Comparison of ENCODE assay signal across 8 mouse cellular contexts in the genomic region with DNA sequence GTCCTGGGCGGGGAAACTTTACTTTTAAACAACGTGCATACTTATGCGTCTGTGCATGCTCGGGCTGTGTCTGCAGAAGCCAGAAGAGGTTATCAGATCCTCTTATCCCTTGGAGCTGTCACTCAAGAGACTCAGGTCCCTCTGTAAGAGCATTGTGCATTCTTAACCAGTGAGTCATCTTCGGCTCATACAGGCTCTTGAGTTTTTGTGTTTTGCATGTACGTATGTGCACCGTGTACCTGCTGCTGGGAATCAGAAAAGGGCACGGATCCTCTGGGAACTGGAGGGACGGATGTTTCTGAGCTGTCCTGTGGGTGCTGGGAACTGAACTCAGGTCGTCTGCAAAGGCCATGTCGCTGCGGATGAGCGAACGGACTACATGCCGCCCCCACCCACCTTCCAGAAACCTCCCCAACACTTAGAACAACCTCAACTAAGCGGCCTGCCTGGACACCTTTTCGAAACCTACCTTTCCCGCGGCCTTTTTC. TPM values are rescaled to one million over a fixed set of nuclear protein-coding genes. Genes with fewer than 3 reads are reported as not detected.
A peak's percentile ranks its signal among the peaks of the same experiment; 100 is the strongest.
DNase-seq lines count a peak whose midpoint lies in the region; ATAC-seq and TF ChIP-seq lines count a peak whose summit lies in the region.

No protein-coding gene starts in this region.

- ATAC-seq in liver, embryonic 16.5 days (ENCODE audit: low read depth), result no peak
- ATAC-seq in monocyte, adult 5-6 weeks (replicated peaks; ENCODE audit: insufficient number of reproducible peaks, low FRiP score, low TSS enrichment, poor library complexity, severe bottlenecking), result no peak

- no peak for TF ChIP-seq CTCF in olfactory bulb, adult 2 months (IDR thresholded peaks at IDR 0.05; ENCODE audit: insufficient read depth, low read depth, low read length)

- no peak for TF ChIP-seq POLR2A in olfactory bulb, adult 2 months (IDR thresholded peaks at IDR 0.05; ENCODE audit: insufficient read depth, low read depth, low read length)

- 2% methylated on average over 19 of the region's 19 CpGs for WGBS in liver, embryonic 16.5 days (ENCODE audit: insufficient replicate concordance)
- WGBS in olfactory bulb, adult 2 months, result 4% methylated on average over 19 of the region's 19 CpGs

- peaks cover 14% of the 10 kb centered on the region for H3K4me1 ChIP-seq in liver, embryonic 16.5 days (ENCODE audit: control insufficient read depth, low read depth, low read length)
- H3K4me1 ChIP-seq in olfactory bulb, adult 2 months (ENCODE audit: control insufficient read depth, insufficient read depth, low read length), result peaks cover 2% of the 10 kb centered on the region

- H3K4me3 ChIP-seq in liver, embryonic 16.5 days (ENCODE audit: low read depth, low read length), result peak overlapping the region; percentile 73
- peak overlapping the region; percentile 92 for H3K4me3 ChIP-seq in olfactory bulb, adult 2 months (ENCODE audit: insufficient read depth, low read depth, low read length)

- peaks cover 5% of the 10 kb centered on the region; the same call in 1 of the 2 replicates for H3K27me3 ChIP-seq in liver, embryonic 16.5 days (ENCODE audit: control insufficient read depth, insufficient read depth, low read depth, low read length)

- peak; percentile 34 for DNase-seq in cerebellum, adult 11 months
- no peak for DNase-seq in cerebellum, postnatal 25 days
- DNase-seq in urinary bladder, postnatal 14 days (ENCODE audit: low spot score), result peak; percentile 59
- no peak for DNase-seq in urinary bladder, postnatal 25 days (ENCODE audit: low spot score)
- DNase-seq in heart, postnatal 10 days, result peak; percentile 14 to 30

- H3K9me3 ChIP-seq in liver, embryonic 16.5 days (replicated peaks; ENCODE audit: control insufficient read depth, low read length), result no peaks in the 10 kb centered on the region

- intact Hi-C loops in heart, postnatal 10 days (cut with DNase I), result loop anchor here (1.0 kb wide), 1 partner anchor 42 kb away; no protein-coding TSS in a partner anchor

- peak overlapping the region; percentile 69 for H3K9ac ChIP-seq in liver, embryonic 16.5 days (ENCODE audit: low read depth, low read length)

- H3K4me2 ChIP-seq in liver, embryonic 16.5 days (ENCODE audit: low read depth, low read length), result peak overlapping the region; percentile 87

- peaks cover 10% of the 10 kb centered on the region for H3K36me3 ChIP-seq in liver, embryonic 16.5 days (ENCODE audit: control insufficient read depth, insufficient read depth)

- no peak overlapping the region; the same call in 1 of the 2 replicates for H3K27ac ChIP-seq in liver, embryonic 16.5 days (ENCODE audit: low read length)
- H3K27ac ChIP-seq in olfactory bulb, adult 2 months (ENCODE audit: insufficient read depth, low read depth, low read length), result no peak overlapping the region

RNA-seq across cellular contexts. Expression of a gene that starts 0.8 kb away (rescaled TPM):
- 100 to 1,000 TPM in 1 of 2 experiments, 10 to 100 TPM in 1; 94.6 to 120 TPM for total RNA-seq in heart, postnatal 10 days (2021)
- 89.0 and 109 TPM in 2 replicates for polyA plus RNA-seq in liver, embryonic 16.5 days (2015; fragmentation: Nextera tagmentation; extraction: Ambion mirVana)
- not detected in 2 replicates for polyA plus RNA-seq in olfactory bulb, adult 2 months (2012; ENCODE audit: insufficient read depth, insufficient read length, low replicate concordance, missing spikeins)
- total RNA-seq in monocyte, adult 5-6 weeks (2017), result 39.7 to 60.5 TPM (median 49.6 TPM) in 3 replicates

RNA-seq across cellular contexts. Expression of a gene that starts 18.5 kb away (rescaled TPM):
- total RNA-seq in heart, postnatal 10 days (2021), result 10 to 100 TPM; 12.8 to 18.2 TPM
- polyA plus RNA-seq in liver, embryonic 16.5 days (2015; fragmentation: Nextera tagmentation; extraction: Ambion mirVana), result 9.0 TPM in 2 replicates
- polyA plus RNA-seq in olfactory bulb, adult 2 months (2012; ENCODE audit: insufficient read depth, insufficient read length, low replicate concordance, missing spikeins), result not detected in 2 replicates
- total RNA-seq in monocyte, adult 5-6 weeks (2017), result 6.2 to 15.9 TPM (median 8.8 TPM) in 3 replicates

RNA-seq across cellular contexts. Expression of a gene that starts 44.4 kb away (rescaled TPM):
- total RNA-seq in heart, postnatal 10 days (2021), result 100 to 1,000 TPM in 1 of 2 experiments, 10 to 100 TPM in 1; 92.4 to 101 TPM
- polyA plus RNA-seq in liver, embryonic 16.5 days (2015; fragmentation: Nextera tagmentation; extraction: Ambion mirVana), result 12.0 and 14.5 TPM in 2 replicates
- polyA plus RNA-seq in olfactory bulb, adult 2 months (2012; ENCODE audit: insufficient read depth, insufficient read length, low replicate concordance, missing spikeins), result 395 and 462 TPM in 2 replicates
- total RNA-seq in monocyte, adult 5-6 weeks (2017), result 111 to 204 TPM (median 115 TPM) in 3 replicates

Comparison
In these comparisons a context has a peak if more than half of its experiments do, and no peak if none do; other contexts are left out.
1. DNase-seq: peak in cerebellum, adult 11 months (single experiment), urinary bladder, postnatal 14 days (single experiment) and heart, postnatal 10 days (2 of 2); none in cerebellum, postnatal 25 days (0 of 2) and urinary bladder, postnatal 25 days (single experiment).